Mouse (Mus musculus) thymus, postnatal 0 days (tissue): ENCODE data around the gene Tagln3. TPM values are rescaled to one million over a fixed set of nuclear protein-coding genes. Genes with fewer than 3 reads are reported as not detected.

Source experiments
- DNase-seq: peaks from one replicate; pipeline ENCODE4 v3.0.0-alpha.2; 2015; ENCODE audit warnings: low spot score
- polyA plus RNA-seq: library from polyadenylated mRNA; unstranded; fragments of >200 nt; fragmentation: Nextera tagmentation; extraction: Ambion mirVana; gene quantifications from 2 replicates; pipeline ENCODE4 v1.2.1, GENCODE M21; 2015

Tagln3 gene
- polyA plus RNA-seq, 1 experiment from 2014 or later, result 0.33 TPM

GRCm38 (mm10) chr16:45720022-45720630 is 4.3 kb downstream of the Tagln3 start:
- DNase-seq, result no peak

GRCm38 (mm10) chr16:45718296-45718695 is 6.1 kb downstream of the Tagln3 start:
- no peak for DNase-seq

- DNase-seq, result no peak
Observed at GRCm38 (mm10) chr16:45714489-45715150, 9.8 kb downstream of the Tagln3 start.

GRCm38 (mm10) chr16:45713878-45714277 is 10.5 kb downstream of the Tagln3 start:
- DNase-seq, result no peak

GRCm38 (mm10) chr16:45713261-45713660 is 11.1 kb downstream of the Tagln3 start:
- DNase-seq, result no peak

- DNase-seq, result no peak
Observed at GRCm38 (mm10) chr16:45711263-45711662, 13.1 kb downstream of the Tagln3 start.

- DNase-seq, result no peak
Observed at GRCm38 (mm10) chr16:45699301-45699700, 25.1 kb downstream of the Tagln3 start.

GRCm38 (mm10) chr16:45697996-45698395 is 26.4 kb downstream of the Tagln3 start:
- DNase-seq, result no peak

GRCm38 (mm10) chr16:45695445-45696160 is 28.8 kb downstream of the Tagln3 start:
- no peak for DNase-seq

GRCm38 (mm10) chr16:45693558-45693957 is 30.9 kb downstream of the Tagln3 start, which contains the start of gene Tmprss7:
Gene Tmprss7 (minus strand): TSS chr16:45693658.
- no peak for DNase-seq

GRCm38 (mm10) chr16:45692851-45693250 is 31.6 kb downstream of the Tagln3 start:
- DNase-seq, result no peak

- DNase-seq, result no peak
Observed at GRCm38 (mm10) chr16:45690178-45690577, 34.2 kb downstream of the Tagln3 start.

- DNase-seq, result no peak
Observed at GRCm38 (mm10) chr16:45686833-45687232, 37.6 kb downstream of the Tagln3 start.

- DNase-seq, result no peak
Observed at GRCm38 (mm10) chr16:45685295-45685694, 39.1 kb downstream of the Tagln3 start.

- no peak for DNase-seq
Observed at GRCm38 (mm10) chr16:45684815-45685214, 39.6 kb downstream of the Tagln3 start.

GRCm38 (mm10) chr16:45676462-45676861 is 47.9 kb downstream of the Tagln3 start:
- DNase-seq, result peak; percentile 24

GRCm38 (mm10) chr16:45670005-45670404 is 54.4 kb downstream of the Tagln3 start:
- no peak for DNase-seq

GRCm38 (mm10) chr16:45668178-45668577 is 56.2 kb downstream of the Tagln3 start:
- DNase-seq, result no peak

- peak; percentile 14 for DNase-seq
Observed at GRCm38 (mm10) chr16:45666136-45666535, 58.3 kb downstream of the Tagln3 start.

GRCm38 (mm10) chr16:45662381-45662780 is 62.0 kb downstream of the Tagln3 start:
- no peak for DNase-seq
